Mouse (Mus musculus): ENCODE results near the gene Cd38. TPM values are rescaled to one million over a fixed set of nuclear protein-coding genes. Genes with fewer than 3 reads are reported as not detected.

Cd38 gene
- polyA plus RNA-seq, 1 experiment from 2014 or later: 14.2 TPM

DNA sequence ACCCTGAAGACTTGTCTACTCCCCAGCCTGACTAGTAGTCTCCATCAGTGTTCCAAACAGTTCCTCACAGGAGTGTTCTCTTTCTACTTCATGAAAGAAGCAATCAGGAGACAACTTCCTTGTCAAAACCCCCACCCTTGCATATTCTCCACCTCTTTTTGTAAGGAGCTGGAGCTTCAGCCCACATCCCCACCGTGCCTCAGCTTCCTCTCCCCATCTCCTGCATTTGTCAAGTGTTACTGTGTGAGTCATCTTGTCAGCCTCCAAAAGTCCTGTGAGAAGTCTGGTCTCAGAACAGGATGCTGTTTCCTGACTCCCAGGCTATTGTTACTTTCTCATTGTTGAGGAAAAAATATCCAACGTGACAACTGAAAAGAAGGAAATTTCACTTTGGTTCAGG lies 3.0 kb upstream of the Cd38 start:
- H3K36me3 ChIP-seq (ENCODE audit: control insufficient read depth, insufficient read depth, low read length): no peaks in the 10 kb centered on the region
- peaks cover 5% of the 10 kb centered on the region; the same call in 1 of the 2 replicates for H3K4me1 ChIP-seq (ENCODE audit: control insufficient read depth, insufficient read depth, low read length)
- no peaks in the 10 kb centered on the region for H3K9me3 ChIP-seq (replicated peaks; ENCODE audit: control insufficient read depth, low read length)
- H3K27me3 ChIP-seq (ENCODE audit: control insufficient read depth, insufficient read depth, low read length): no peaks in the 10 kb centered on the region
- no peak overlapping the region for H3K4me2 ChIP-seq (ENCODE audit: low read depth, low read length)
- no peak for ATAC-seq (ENCODE audit: insufficient read depth, low FRiP score)
- WGBS: 72% methylated on average over 2 of the region's 2 CpGs
- no peak overlapping the region for H3K27ac ChIP-seq (ENCODE audit: low read length)
- no peak overlapping the region for H3K9ac ChIP-seq (ENCODE audit: low read length)
- no peak overlapping the region for H3K4me3 ChIP-seq (replicated peaks; ENCODE audit: low read length)

DNA sequence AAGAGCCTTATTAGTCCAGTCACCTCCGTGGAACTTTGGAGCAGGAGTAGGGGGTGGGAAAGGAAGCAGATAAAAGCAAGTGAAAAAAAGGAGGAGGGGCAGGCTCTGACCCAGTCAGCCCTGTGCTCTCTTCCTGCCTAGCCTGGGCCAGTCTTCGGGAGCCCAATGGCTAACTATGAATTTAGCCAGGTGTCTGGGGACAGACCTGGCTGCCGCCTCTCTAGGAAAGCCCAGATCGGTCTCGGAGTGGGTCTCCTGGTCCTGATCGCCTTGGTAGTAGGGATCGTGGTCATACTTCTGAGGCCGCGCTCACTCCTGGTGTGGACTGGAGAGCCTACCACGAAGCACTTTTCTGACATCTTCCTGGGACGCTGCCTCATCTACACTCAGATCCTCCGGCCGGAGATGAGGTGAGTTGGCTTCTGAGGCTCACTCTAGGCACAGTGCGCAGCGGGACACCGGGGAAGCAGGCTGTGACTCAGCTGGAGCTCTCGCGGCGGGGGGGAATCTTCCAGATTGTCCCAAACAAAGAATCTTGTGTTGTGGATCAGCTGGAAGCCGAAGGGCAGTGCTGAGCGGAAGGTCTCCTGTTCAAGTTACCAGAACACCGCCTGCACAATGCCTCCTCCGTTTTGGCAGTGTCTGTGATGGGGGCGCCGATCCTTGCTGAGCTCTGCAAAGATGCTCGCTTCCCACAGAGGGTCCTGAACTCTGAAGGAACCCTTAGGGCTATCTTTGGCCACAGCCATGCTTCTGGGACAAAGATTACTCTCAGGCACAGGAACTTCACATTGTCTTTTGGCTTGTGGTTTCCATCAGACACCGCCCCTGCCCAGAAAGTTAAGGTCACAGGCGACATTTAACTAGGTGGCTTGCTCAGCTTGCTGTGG lies 603 bp downstream of the Cd38 start:
- peaks cover 5% of the 10 kb centered on the region; the same call in 1 of the 2 replicates for H3K4me1 ChIP-seq (ENCODE audit: control insufficient read depth, insufficient read depth, low read length)
- H3K36me3 ChIP-seq (ENCODE audit: control insufficient read depth, insufficient read depth, low read length): no peaks in the 10 kb centered on the region
- ATAC-seq (ENCODE audit: insufficient read depth, low FRiP score): peak; percentile 64
- peak overlapping the region; percentile 59 for H3K9ac ChIP-seq (ENCODE audit: low read length)
- H3K4me2 ChIP-seq (ENCODE audit: low read depth, low read length): peak overlapping the region; percentile 64
- peak overlapping the region; percentile 40 for H3K4me3 ChIP-seq (replicated peaks; ENCODE audit: low read length)
- 7% methylated on average over 28 of the region's 28 CpGs for WGBS
- H3K27ac ChIP-seq (ENCODE audit: low read length): peak overlapping the region; percentile 64
- no peaks in the 10 kb centered on the region for H3K27me3 ChIP-seq (ENCODE audit: control insufficient read depth, insufficient read depth, low read length)
- H3K9me3 ChIP-seq (replicated peaks; ENCODE audit: control insufficient read depth, low read length): no peaks in the 10 kb centered on the region

DNA sequence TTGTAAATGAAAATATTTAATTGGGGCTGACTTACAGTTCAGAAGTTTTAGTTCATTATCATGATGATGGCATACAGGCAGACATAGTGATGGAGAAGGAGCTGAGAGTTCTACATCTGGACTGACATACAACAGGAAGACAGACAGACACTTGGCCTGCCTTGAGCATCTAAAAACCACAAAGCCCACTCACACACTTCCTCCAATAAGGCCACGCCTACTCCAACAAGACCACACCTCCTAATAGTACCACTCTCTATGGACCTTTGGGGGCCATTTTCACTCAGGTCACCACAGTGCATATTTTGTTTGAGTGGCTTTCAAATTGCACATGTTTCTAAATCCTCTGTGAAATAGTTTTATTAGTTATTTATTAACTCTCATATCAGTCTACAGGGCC lies 3.5 kb downstream of the Cd38 start:
- Histone ChIP-seq H3K36me3 (ENCODE audit: control insufficient read depth, insufficient read depth, low read length) (no peaks in the 10 kb centered on the region), H3K27ac (ENCODE audit: low read length) (no peak overlapping the region), H3K9me3 (replicated peaks; ENCODE audit: control insufficient read depth, low read length) (no peaks in the 10 kb centered on the region), H3K27me3 (ENCODE audit: control insufficient read depth, insufficient read depth, low read length) (no peaks in the 10 kb centered on the region), H3K4me1 (ENCODE audit: control insufficient read depth, insufficient read depth, low read length) (peaks cover 5% of the 10 kb centered on the region; the same call in 1 of the 2 replicates), H3K4me3 (replicated peaks; ENCODE audit: low read length) (no peak overlapping the region), H3K9ac (ENCODE audit: low read length) (no peak overlapping the region), H3K4me2 (ENCODE audit: low read depth, low read length) (no peak overlapping the region)
- no peak for ATAC-seq (ENCODE audit: insufficient read depth, low FRiP score)
- 66% methylated on average over 1 of the region's 1 CpGs for WGBS

DNA sequence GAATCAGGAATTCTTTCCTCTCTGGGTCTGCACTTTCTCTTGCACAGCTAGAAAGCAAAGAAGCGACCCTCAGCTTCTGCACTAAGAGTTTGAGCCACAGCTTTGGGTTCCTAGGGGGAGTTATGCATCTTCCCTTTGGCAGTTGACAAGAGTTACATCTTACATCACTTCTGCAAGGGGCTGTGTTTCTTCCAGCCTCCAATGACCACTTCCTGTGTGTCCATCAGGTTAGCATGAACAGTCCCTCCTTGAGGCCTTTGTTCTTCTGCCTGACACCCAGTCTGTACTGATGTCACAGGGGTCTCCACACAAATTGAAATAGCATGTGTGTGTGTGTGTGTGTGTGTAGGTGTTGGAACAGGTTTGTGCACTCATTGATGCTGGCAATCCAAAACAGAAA lies 4.3 kb downstream of the Cd38 start:
- Histone ChIP-seq H3K4me1 (ENCODE audit: control insufficient read depth, insufficient read depth, low read length) (peaks cover 5% of the 10 kb centered on the region; the same call in 1 of the 2 replicates), H3K4me2 (ENCODE audit: low read depth, low read length) (no peak overlapping the region), H3K27ac (ENCODE audit: low read length) (no peak overlapping the region), H3K9me3 (replicated peaks; ENCODE audit: control insufficient read depth, low read length) (no peaks in the 10 kb centered on the region), H3K27me3 (ENCODE audit: control insufficient read depth, insufficient read depth, low read length) (no peaks in the 10 kb centered on the region), H3K4me3 (replicated peaks; ENCODE audit: low read length) (no peak overlapping the region), H3K9ac (ENCODE audit: low read length) (no peak overlapping the region), H3K36me3 (ENCODE audit: control insufficient read depth, insufficient read depth, low read length) (no peaks in the 10 kb centered on the region)
- 55% methylated on average over 1 of the region's 1 CpGs for WGBS
- no peak for ATAC-seq (ENCODE audit: insufficient read depth, low FRiP score)

DNA sequence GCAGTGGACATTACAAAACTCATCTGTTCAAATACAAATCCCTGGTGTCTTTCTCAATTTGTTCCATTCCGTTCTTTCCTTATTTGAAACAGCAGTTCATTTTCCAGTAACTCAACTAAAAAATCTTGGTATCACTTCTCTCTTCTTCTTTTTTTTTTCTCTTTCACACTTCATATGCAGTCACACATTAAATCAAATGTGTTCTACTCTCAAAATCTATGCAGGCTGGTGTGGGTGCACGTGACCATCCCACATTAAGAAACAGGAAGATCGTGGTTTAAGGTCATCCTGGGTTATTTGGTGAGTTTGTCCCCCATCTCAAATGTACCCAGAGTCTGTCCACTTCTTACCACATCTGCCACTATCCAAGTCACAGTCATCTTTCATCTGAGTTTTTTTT lies 13.7 kb downstream of the Cd38 start:
- no peak overlapping the region for H3K4me2 ChIP-seq (ENCODE audit: low read depth, low read length)
- no peaks in the 10 kb centered on the region for H3K36me3 ChIP-seq (ENCODE audit: control insufficient read depth, insufficient read depth, low read length)
- no peaks in the 10 kb centered on the region for H3K4me1 ChIP-seq (ENCODE audit: control insufficient read depth, insufficient read depth, low read length)
- H3K27me3 ChIP-seq (ENCODE audit: control insufficient read depth, insufficient read depth, low read length): no peaks in the 10 kb centered on the region
- no peaks in the 10 kb centered on the region for H3K9me3 ChIP-seq (replicated peaks; ENCODE audit: control insufficient read depth, low read length)
- H3K27ac ChIP-seq (ENCODE audit: low read length): no peak overlapping the region
- no peak for ATAC-seq (ENCODE audit: insufficient read depth, low FRiP score)
- WGBS: 81% methylated on average over 3 of the region's 3 CpGs
- no peak overlapping the region for H3K9ac ChIP-seq (ENCODE audit: low read length)
- no peak overlapping the region for H3K4me3 ChIP-seq (replicated peaks; ENCODE audit: low read length)

DNA sequence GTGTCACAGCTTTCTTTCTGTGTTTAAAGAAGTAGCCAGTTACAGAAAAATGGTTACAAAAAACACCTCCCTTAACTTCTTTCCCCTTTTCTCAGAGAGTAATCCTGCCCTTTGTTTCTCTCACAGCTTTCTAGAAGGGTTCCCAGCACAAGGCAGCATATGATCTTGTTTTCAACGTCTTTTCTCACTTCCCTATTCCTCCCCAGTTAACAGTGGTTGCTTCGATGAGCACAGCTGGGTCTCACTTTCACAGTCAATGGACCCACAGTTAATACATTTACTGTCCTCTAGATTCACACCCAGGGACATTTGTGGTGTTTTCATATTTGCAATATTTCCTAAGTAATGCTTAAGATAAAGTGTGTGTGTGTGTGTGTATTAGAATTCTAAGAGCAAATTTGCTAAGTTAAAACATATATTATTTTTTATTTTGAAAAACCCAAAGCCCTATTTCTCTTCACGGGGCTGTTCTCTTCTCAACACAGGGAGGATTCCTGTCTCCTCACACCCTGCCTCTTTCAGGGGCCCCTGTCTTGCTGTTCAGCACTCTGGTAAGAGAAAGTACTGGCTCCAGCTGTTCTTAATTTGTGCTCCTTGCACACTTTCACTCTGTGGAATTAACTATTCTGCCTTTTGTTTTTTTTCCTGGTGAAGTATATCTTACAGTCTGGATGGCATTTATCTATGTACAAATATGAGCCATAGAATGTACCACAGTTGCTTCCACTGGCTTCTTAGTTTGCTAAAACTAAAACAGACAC lies 16.9 kb downstream of the Cd38 start:
- no peak for ATAC-seq (ENCODE audit: insufficient read depth, low FRiP score)
- H3K9ac ChIP-seq (ENCODE audit: low read length): no peak overlapping the region
- no peak overlapping the region for H3K27ac ChIP-seq (ENCODE audit: low read length)
- no peak overlapping the region for H3K4me2 ChIP-seq (ENCODE audit: low read depth, low read length)
- no peaks in the 10 kb centered on the region for H3K36me3 ChIP-seq (ENCODE audit: control insufficient read depth, insufficient read depth, low read length)
- H3K9me3 ChIP-seq (replicated peaks; ENCODE audit: control insufficient read depth, low read length): no peaks in the 10 kb centered on the region
- H3K4me3 ChIP-seq (replicated peaks; ENCODE audit: low read length): no peak overlapping the region
- WGBS: 46% methylated on average over 3 of the region's 3 CpGs
- H3K4me1 ChIP-seq (ENCODE audit: control insufficient read depth, insufficient read depth, low read length): no peaks in the 10 kb centered on the region
- no peaks in the 10 kb centered on the region for H3K27me3 ChIP-seq (ENCODE audit: control insufficient read depth, insufficient read depth, low read length)

DNA sequence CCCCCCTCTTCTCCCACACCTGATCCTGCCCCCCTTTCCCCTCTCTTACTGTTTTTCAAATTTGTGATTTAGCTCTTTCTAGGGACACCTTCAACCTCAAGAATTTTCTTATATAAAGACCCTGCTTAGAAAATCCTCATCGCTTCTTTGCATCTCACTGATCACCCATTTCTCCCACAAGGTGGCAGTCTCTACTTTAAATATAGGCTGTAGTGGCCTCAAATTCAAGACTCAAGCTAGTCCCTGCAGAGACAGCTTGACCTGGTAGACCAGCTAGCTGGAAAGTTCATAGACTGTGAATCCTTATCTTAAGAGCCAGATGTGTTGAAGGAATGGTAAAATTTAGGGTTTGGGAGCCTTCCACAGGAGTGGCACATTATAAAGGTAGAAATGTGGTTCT lies 24.0 kb downstream of the Cd38 start:
- no peak overlapping the region for H3K4me3 ChIP-seq (replicated peaks; ENCODE audit: low read length)

DNA sequence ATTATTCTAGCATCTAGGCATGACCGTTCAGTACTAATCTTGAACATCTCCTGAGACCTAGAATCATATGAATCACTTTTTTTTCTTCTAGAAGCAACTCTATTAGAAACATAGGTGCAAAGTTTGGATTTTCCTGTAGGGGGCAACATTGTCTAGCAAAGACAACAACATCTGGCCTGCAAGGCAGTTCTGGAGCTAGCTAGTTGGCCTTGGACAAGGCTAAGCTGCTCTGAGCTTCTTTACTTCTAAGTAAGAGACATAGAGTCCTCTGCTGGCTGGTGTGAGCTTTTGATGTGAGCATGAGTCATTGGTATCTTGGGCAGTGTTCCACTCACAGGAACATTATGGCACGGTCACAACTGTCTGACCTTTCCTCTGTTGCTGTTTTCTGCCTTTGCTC lies 25.8 kb downstream of the Cd38 start:
- H3K36me3 ChIP-seq (ENCODE audit: control insufficient read depth, insufficient read depth, low read length): no peaks in the 10 kb centered on the region
- WGBS: 67% methylated on average over 2 of the region's 2 CpGs

More for the DNA sequence above, 24.0 kb downstream of the Cd38 start:
- ATAC-seq (ENCODE audit: insufficient read depth, low FRiP score): no peak
- Histone ChIP-seq H3K9ac (ENCODE audit: low read length) (no peak overlapping the region), H3K4me1 (ENCODE audit: control insufficient read depth, insufficient read depth, low read length) (no peaks in the 10 kb centered on the region), H3K27me3 (ENCODE audit: control insufficient read depth, insufficient read depth, low read length) (no peaks in the 10 kb centered on the region), H3K36me3 (ENCODE audit: control insufficient read depth, insufficient read depth, low read length) (no peaks in the 10 kb centered on the region), H3K4me2 (ENCODE audit: low read depth, low read length) (no peak overlapping the region), H3K9me3 (replicated peaks; ENCODE audit: control insufficient read depth, low read length) (no peaks in the 10 kb centered on the region), H3K27ac (ENCODE audit: low read length) (no peak overlapping the region)
- WGBS: 24% methylated on average over 1 of the region's 1 CpGs

DNA sequence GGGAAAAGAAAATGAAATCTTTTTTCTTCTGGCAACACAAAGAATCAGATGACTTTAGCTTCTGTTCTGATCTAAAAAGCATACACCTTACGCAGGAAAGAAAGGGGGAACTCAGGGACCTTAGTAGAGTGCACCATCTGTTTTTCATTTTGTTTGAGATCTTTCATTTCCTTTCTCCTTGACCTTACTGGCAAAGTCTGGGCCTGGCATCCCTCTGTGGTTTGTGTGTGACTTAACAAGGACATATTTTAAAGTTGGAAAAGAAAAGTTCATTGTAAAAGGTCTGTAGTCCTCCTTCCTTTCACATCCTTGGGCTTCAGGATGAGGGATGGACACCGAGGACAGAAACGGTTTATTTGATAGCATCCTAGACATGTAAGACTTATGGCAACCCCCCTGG lies 27.6 kb downstream of the Cd38 start:
- H3K4me2 ChIP-seq (ENCODE audit: low read depth, low read length): no peak overlapping the region
- no peaks in the 10 kb centered on the region for H3K4me1 ChIP-seq (ENCODE audit: control insufficient read depth, insufficient read depth, low read length)
- WGBS: 78% methylated on average over 3 of the region's 3 CpGs
- H3K9ac ChIP-seq (ENCODE audit: low read length): no peak overlapping the region
- H3K36me3 ChIP-seq (ENCODE audit: control insufficient read depth, insufficient read depth, low read length): no peaks in the 10 kb centered on the region
- no peak overlapping the region for H3K4me3 ChIP-seq (replicated peaks; ENCODE audit: low read length)
- no peaks in the 10 kb centered on the region for H3K9me3 ChIP-seq (replicated peaks; ENCODE audit: control insufficient read depth, low read length)
- no peak overlapping the region for H3K27ac ChIP-seq (ENCODE audit: low read length)
- no peaks in the 10 kb centered on the region for H3K27me3 ChIP-seq (ENCODE audit: control insufficient read depth, insufficient read depth, low read length)
- ATAC-seq (ENCODE audit: insufficient read depth, low FRiP score): no peak

More for the DNA sequence above, 25.8 kb downstream of the Cd38 start:
- Histone ChIP-seq H3K27me3 (ENCODE audit: control insufficient read depth, insufficient read depth, low read length) (no peaks in the 10 kb centered on the region), H3K9ac (ENCODE audit: low read length) (no peak overlapping the region), H3K4me2 (ENCODE audit: low read depth, low read length) (no peak overlapping the region), H3K4me3 (replicated peaks; ENCODE audit: low read length) (no peak overlapping the region), H3K4me1 (ENCODE audit: control insufficient read depth, insufficient read depth, low read length) (no peaks in the 10 kb centered on the region), H3K27ac (ENCODE audit: low read length) (no peak overlapping the region), H3K9me3 (replicated peaks; ENCODE audit: control insufficient read depth, low read length) (no peaks in the 10 kb centered on the region)
- ATAC-seq (ENCODE audit: insufficient read depth, low FRiP score): no peak

Measured in stomach, embryonic 16.5 days (tissue).